Mouse (Mus musculus) olfactory bulb, adult 2 months (tissue): Measurements from ENCODE around the gene Ovol1. TPM values are rescaled to one million over a fixed set of nuclear protein-coding genes. Genes with fewer than 3 reads are reported as not detected.

Experiments
- H3K27ac ChIP-seq: fragments of 200-500 bp; 2 replicates; pipeline ENCODE4 v1.5.1; 2012; ENCODE audit warnings: low read depth, low read length; ENCODE audit not compliant: insufficient read depth
- H3K4me1 ChIP-seq: fragments of 200-500 bp; 2 replicates; pipeline ENCODE4 v1.6.1; 2012; ENCODE audit warnings: low read length; ENCODE audit not compliant: control insufficient read depth, insufficient read depth
- H3K4me3 ChIP-seq: fragments of 200-500 bp; 2 replicates; pipeline ENCODE4 v1.5.1; 2012; ENCODE audit warnings: mild to moderate bottlenecking, low read depth, low read length, moderate library complexity; ENCODE audit not compliant: insufficient read depth
- CTCF ChIP-seq: fragments of 200-500 bp; IDR thresholded peaks from 2 replicates; pipeline ENCODE4 v1.5.1; 2012; ENCODE audit warnings: low read depth, mild to moderate bottlenecking, low read length, moderate library complexity; ENCODE audit not compliant: insufficient read depth
- POLR2A ChIP-seq: fragments of 200-500 bp; IDR thresholded peaks from 2 replicates; pipeline ENCODE4 v1.6.1; 2012; ENCODE audit warnings: mild to moderate bottlenecking, low read depth, low read length, moderate library complexity; ENCODE audit not compliant: insufficient read depth
- WGBS: fragments of 180-500 bp; shearing (Covaris S2); methylation state at CpG from one replicate; pipeline ENCODE4 v1.1.7; 2018; 5-methylcytosine and 5-hydroxymethylcytosine counted together
- polyA plus RNA-seq: library from polyadenylated mRNA; stranded (reverse); fragments of >200 nt; gene quantifications from 2 replicates; pipeline ENCODE4 v1.2.4, GENCODE M21; 2012; ENCODE audit warnings: low replicate concordance; ENCODE audit not compliant: missing spikeins, insufficient read depth, insufficient read length

Gene Ovol1
- polyA plus RNA-seq, 1 experiment = not detected

DNA sequence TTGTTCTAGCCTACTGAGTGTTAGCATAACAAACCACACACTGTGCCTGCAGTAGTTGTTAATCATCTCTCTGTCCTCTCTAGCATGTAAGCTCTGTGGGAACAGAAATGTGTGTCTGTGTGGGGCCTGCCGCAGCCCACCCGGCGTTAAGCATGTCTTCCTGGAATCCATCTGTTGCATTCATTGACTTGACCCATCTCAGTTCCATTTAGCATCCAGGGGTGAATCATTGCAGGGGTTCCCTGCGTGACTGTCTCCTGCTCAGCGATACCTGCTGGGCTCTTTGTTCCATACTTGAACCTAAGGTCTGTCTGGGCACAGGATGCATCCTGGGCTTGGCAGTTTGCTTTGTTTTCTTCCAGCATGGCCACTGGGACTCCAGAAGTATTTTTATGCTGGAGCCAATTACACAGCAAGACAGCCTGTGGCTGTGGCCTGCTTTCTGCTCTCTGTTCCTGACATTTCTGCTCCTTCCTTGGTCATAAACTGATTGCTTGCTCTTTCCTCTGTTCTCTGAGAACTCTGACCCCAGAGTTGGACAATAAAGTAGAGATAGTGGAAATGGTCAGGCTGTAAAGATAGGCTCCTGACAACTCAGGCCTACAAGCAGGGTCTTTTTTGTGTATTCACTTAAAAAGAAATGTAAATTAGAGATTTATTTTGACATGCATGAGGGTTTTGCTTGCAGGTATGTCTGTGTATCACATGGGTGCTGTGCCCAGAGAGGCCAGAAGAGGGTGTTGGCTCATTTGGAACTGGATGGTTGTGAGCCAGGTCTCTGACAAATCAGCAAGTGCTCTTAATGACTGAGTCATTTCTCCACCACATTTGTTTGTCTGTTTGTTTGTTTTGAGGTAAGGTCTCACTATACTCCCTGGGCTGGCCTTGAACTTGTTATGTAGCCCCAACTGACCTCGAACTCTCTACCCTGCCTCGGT is 44.3 kb downstream of the Ovol1 start:
- no peak for TF ChIP-seq CTCF
- TF ChIP-seq POLR2A = no peak
- WGBS = 83% methylated on average over 7 of the region's 7 CpGs

DNA sequence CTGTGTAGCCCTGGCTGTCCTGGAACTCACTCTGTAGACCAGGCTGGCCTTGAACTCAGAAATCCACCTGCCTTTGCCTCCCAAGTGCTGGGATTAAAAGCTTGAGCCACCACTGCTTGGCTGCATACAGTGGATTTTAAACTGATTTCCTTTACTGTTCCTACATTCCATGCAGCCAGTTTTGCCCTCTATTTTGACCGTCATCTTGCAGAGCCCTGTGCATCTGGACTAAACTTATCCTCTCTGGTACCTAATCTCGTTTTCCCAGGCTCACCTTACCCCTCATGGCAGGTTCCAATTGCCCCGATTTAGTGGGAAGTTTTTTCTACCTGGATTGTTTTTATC is 47.5 kb downstream of the Ovol1 start:
- no peak for TF ChIP-seq CTCF
- TF ChIP-seq POLR2A = no peak
- WGBS = 71% methylated on average over 3 of the region's 3 CpGs
- peaks cover 8% of the 10 kb centered on the region for H3K4me1 ChIP-seq
- no peak overlapping the region for H3K27ac ChIP-seq
- no peak overlapping the region for H3K4me3 ChIP-seq

More for the DNA sequence above, 44.3 kb downstream of the Ovol1 start:
- Histone ChIP-seq H3K27ac (no peak overlapping the region), H3K4me3 (no peak overlapping the region), H3K4me1 (peaks cover 5% of the 10 kb centered on the region)

DNA sequence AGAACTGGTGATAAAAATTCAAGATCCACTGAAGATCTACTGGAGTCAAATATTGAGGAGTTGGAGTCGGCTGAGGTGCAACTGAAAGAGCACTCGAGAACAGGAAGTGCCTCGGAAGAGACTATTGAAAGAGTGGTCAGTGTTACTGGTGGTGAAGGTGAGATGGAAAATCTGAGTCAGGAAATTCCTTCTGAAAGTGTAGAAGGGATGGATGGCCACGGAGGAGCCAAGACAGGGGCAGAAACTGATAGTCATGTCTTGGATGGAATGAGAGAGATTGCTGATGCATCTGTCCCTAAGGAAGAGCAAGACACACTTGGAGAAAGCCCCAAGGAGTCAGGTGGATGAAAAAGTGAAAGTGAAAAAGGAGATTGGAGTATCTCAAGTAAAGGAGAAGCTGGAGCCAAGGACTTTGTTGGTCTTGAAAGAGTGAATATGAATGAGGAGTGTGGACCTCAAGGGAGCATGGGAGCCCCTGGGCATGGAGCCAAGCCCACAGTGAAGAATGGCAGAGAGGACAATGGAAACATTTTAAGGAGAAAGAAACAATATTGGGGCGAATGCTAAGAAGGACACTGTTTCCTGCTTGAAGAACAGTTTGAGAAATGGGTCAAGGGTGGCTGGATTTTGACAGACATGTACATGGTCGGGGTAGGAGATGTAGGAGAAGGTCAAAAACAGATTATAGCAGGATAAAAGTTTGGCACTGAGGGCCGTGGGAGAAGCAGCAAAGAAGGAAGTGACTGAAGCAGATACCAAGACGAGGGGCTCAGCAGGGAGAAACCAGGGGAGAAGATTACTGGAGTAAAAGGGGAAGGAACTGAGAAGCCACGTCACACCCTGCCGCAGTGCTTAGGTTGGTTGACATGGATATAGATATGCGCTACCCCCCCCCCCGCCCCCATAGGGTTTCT is 48.1 kb downstream of the Ovol1 start:
- TF ChIP-seq CTCF (no peak), POLR2A (no peak)
- WGBS = 62% methylated on average over 12 of the region's 12 CpGs
- Histone ChIP-seq H3K27ac (no peak overlapping the region), H3K4me3 (no peak overlapping the region), H3K4me1 (peaks cover 8% of the 10 kb centered on the region)

DNA sequence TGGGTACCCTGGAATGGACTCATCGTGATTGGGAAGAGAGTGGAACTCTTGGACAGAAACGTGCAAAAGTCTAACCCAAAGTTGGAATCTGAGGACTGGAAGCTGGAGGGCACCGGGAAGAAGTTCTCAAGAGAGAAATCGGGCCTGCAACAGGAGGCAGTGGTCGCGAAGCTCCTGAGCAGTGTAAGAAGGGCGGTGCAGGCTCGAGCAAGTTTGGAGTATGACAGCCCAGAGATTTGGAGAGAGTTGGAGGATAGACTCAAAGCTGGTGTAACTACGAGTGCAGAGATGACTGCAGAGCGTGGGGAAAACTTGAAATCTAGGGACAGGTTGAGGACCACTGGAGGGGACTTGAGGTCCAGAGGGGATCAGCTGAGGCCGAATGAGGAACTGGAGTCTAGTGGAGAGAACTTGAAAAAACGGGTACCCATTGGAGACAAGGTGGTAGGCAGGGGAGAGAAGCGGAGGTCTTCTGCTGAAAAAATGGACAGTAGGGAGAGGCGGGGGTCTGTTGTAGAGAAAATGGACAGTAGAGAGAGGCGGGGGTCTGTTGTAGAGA is 49.3 kb downstream of the Ovol1 start:
- peaks cover 8% of the 10 kb centered on the region for H3K4me1 ChIP-seq
- H3K27ac ChIP-seq = peak overlapping the region; percentile 35; the same call in 1 of the 2 replicates
- peak overlapping the region; percentile 60 for H3K4me3 ChIP-seq
- TF ChIP-seq CTCF (no peak), POLR2A (no peak)
- WGBS = 44% methylated on average over 15 of the region's 15 CpGs

DNA sequence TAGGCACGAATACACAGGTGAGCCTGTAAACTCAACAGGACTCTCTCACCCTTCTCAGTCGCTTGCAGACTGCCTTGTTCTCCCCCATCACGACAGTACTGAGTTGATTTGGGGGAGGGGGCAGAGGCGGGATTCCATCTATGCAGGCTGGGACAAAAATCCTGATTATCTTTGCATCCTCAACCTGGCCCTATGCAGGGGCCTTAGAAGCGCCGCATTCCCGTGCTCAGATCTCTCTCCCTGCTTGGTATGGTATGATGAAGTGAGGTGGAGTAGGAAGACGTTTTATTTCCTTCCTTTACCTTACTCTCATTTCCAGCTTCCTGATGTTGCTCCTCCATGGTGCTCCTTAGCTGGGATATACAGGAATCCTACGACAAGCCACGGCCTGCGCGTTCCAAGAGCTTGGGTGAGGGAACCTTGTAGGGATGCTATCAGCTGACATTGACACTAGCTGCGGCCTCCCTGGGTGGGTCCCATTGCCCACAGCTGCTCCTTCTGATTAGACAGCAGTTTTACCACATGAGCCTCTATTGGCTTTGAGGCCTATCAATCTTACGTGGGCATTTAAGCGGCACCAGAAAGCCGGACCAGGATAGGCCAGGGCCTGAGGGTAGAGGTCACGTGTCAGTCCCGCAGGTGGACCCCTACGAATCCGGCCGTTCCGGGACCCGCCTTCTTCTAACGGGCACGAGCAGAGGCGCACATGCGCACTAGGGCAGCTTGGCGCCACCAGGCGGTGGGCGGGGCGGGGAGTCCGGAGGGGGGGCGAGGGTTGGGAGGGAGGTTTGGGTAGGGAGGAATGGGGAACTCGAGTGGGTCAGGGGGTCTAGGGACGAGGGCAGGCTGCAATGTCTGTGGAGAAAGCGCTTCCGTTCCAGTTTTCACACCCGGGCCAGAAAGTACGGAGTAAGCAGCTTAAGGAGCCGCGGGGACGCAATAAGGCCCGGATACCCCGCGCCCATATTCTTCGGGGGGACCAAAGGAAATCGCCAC is 50.1 kb downstream of the Ovol1 start, which contains the start of gene Snx32:
TSS of gene Snx32 (minus strand) at position 508 of the 996 bp plus-strand sequence.
- peaks cover 8% of the 10 kb centered on the region for H3K4me1 ChIP-seq
- TF ChIP-seq POLR2A = 0 out of 2 replicates have a peak, but pooled peaks have one; percentile 32
- no peak for TF ChIP-seq CTCF
- under 1% methylated on average over 47 of the region's 47 CpGs for WGBS
- H3K4me3 ChIP-seq = peak within 1 kb of the TSS; percentile 60
- peak within 1 kb of the TSS; percentile 52 for H3K27ac ChIP-seq

DNA sequence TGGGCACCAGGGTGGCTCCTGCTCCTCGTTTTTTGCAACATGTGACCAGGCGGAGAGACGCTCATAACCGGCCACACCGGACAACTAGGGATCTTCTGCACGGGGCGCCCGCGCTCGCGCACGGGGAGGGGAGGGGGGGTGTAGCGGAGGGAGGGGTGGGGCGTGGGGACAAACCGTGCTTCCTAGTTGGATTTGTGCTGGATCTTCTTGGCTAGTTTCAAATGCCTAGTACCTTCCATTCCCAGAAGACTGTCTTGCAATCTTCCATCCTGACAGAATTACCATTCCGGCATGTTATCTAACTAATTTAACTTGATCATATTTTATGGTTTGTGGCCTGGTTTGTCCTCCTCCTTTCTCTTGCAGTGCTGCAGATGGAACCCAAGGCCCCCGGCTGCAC is 56.8 kb downstream of the Ovol1 start, which contains the start of gene 1700020D05Rik:
TSS of gene 1700020D05Rik (minus strand) at position 101 of the 400 bp plus-strand sequence.
- Histone ChIP-seq H3K4me3 (no peak within 1 kb of the TSS), H3K4me1 (no peaks in the 10 kb centered on the region), H3K27ac (no peak within 1 kb of the TSS)
- WGBS = 64% methylated on average over 17 of the region's 17 CpGs
- TF ChIP-seq POLR2A = no peak
- no peak for TF ChIP-seq CTCF

DNA sequence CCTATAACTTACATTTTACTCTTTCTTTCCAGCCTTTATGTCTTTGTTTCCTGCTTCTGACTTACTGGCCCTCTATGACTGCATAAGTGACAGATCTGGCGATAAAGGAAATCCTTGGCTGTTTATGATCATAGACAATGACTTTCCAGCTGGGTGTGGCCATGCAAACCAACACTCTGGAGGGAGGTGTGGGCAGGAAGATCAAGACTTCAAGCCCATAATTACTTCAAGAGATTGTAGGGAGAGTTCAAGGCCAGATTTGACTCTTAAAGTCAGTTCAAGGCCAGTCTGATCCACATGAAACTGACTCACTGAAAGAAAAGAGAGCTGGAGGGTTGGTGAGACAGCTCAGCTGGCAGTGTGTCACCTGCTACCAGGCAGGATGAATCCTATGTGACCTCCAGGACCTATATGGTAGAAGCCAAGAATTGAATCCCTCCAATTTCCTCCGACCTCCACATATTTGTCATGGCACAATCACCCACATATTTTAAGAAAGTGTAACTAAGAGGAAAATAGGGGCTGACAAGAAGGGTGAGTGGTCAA is 60.0 kb downstream of the Ovol1 start:
- H3K4me1 ChIP-seq = no peaks in the 10 kb centered on the region
- H3K27ac ChIP-seq = no peak overlapping the region
- 94% methylated on average over 2 of the region's 2 CpGs for WGBS
- TF ChIP-seq CTCF (no peak), POLR2A (no peak)
- H3K4me3 ChIP-seq = no peak overlapping the region

Other genes starting within 250 kb of the Ovol1 start
- gene Catsper1, start 224.9 kb downstream of the Ovol1 start, polyA plus RNA-seq = not detected in 2 replicates
- not detected in 2 replicates for gene Cst6, start 211.1 kb downstream of the Ovol1 start, polyA plus RNA-seq
- not detected in 2 replicates for gene Eif1ad, start 193.9 kb downstream of the Ovol1 start, polyA plus RNA-seq
- not detected in 2 replicates for gene Banf1, start 193.5 kb downstream of the Ovol1 start, polyA plus RNA-seq
- gene Sart1, start 171.9 kb downstream of the Ovol1 start, polyA plus RNA-seq = not detected in 2 replicates
- gene Tsga10ip, start 158.1 kb downstream of the Ovol1 start, polyA plus RNA-seq = not detected in 2 replicates
- gene Drap1, start 135.7 kb downstream of the Ovol1 start, polyA plus RNA-seq = not detected in 2 replicates
- gene AI837181, start 135.5 kb downstream of the Ovol1 start, polyA plus RNA-seq = not detected in 2 replicates
- not detected in 2 replicates for gene Fosl1, start 113.1 kb downstream of the Ovol1 start, polyA plus RNA-seq
- not detected in 2 replicates for gene Ccdc85b, start 102.8 kb downstream of the Ovol1 start, polyA plus RNA-seq
- not detected in 2 replicates for gene Fibp, start 100.0 kb downstream of the Ovol1 start, polyA plus RNA-seq
- gene Ctsw, start 92.1 kb downstream of the Ovol1 start, polyA plus RNA-seq = not detected in 2 replicates
- not detected in 2 replicates for gene Efemp2, start 86.7 kb downstream of the Ovol1 start, polyA plus RNA-seq
- gene Mus81, start 72.2 kb downstream of the Ovol1 start, polyA plus RNA-seq = not detected in 2 replicates
- gene Cfl1, start 70.2 kb downstream of the Ovol1 start, polyA plus RNA-seq = 1,186 and 1,283 TPM in 2 replicates
- gene 1700020D05Rik, start 56.9 kb downstream of the Ovol1 start, polyA plus RNA-seq = not detected in 2 replicates
- gene Snx32, start 50.1 kb downstream of the Ovol1 start, polyA plus RNA-seq = not detected in 2 replicates
- gene Ap5b1, start 7.4 kb upstream of the Ovol1 start, polyA plus RNA-seq = not detected in 2 replicates
- gene Rnaseh2c, start 41.2 kb upstream of the Ovol1 start, polyA plus RNA-seq = not detected in 2 replicates
- not detected in 2 replicates for gene Kat5, start 49.6 kb upstream of the Ovol1 start, polyA plus RNA-seq
- gene Rela, start 76.8 kb upstream of the Ovol1 start, polyA plus RNA-seq = not detected in 2 replicates
- not detected in 2 replicates for gene Sipa1, start 103.1 kb upstream of the Ovol1 start, polyA plus RNA-seq
- not detected in 2 replicates for gene Map3k11, start 128.1 kb upstream of the Ovol1 start, polyA plus RNA-seq
- not detected in 2 replicates for gene Pcnx3, start 128.3 kb upstream of the Ovol1 start, polyA plus RNA-seq
- gene Kcnk7, start 143.7 kb upstream of the Ovol1 start, polyA plus RNA-seq = not detected in 2 replicates
- not detected in 2 replicates for gene Ehbp1l1, start 165.7 kb upstream of the Ovol1 start, polyA plus RNA-seq
- not detected in 2 replicates for gene Fam89b, start 169.0 kb upstream of the Ovol1 start, polyA plus RNA-seq
- gene Ltbp3, start 180.3 kb upstream of the Ovol1 start, polyA plus RNA-seq = not detected in 2 replicates
- not detected in 2 replicates for gene Scyl1, start 210.8 kb upstream of the Ovol1 start, polyA plus RNA-seq